Mouse (Mus musculus) liver, postnatal 0 days (tissue): ENCODE data around the gene Brwd1. TPM values are rescaled to one million over a fixed set of nuclear protein-coding genes. Genes with fewer than 3 reads are reported as not detected.
A peak's percentile ranks its signal among the peaks of the same experiment; 100 is the strongest.
"Not testable (repeated sequence)": the region's sequence is repeated elsewhere in the genome, so short reads cannot be mapped to it uniquely, and the experiment has no call there.

ENCODE experiments used
- ATAC-seq: fragments of 200-750 bp; cut with Nextera tagmentation; 2 replicates; pipeline ENCODE4 v1.8.0; 2017; ENCODE audit warnings: mild to moderate bottlenecking, moderate library complexity
- DNase-seq: peaks from one replicate; pipeline ENCODE4 v3.0.0-alpha.2; 2016
- H3K27ac ChIP-seq: fragments of 300-500 bp; sonication (generic); 2 replicates; pipeline ENCODE4 v1.5.1; 2014; ENCODE audit warnings: antibody characterized with exemption, moderate library complexity, mild to moderate bottlenecking, low read depth
- H3K27me3 ChIP-seq: fragments of 300-500 bp; sonication (generic); 2 replicates; pipeline ENCODE4 v1.6.1; 2014; ENCODE audit warnings: low read length, control low read depth, mixed read lengths; ENCODE audit not compliant: insufficient read depth
- H3K36me3 ChIP-seq: fragments of 300-500 bp; sonication (generic); replicated peaks from 2 replicates; pipeline ENCODE4 v1.6.1; 2014; ENCODE audit warnings: mild to moderate bottlenecking, control low read depth, low read length, moderate library complexity, mixed read lengths; ENCODE audit not compliant: insufficient read depth
- H3K4me1 ChIP-seq: fragments of 300-500 bp; sonication (generic); 2 replicates; pipeline ENCODE4 v1.6.1; 2014; ENCODE audit warnings: antibody characterized with exemption, mild to moderate bottlenecking, control low read depth; ENCODE audit not compliant: insufficient read depth
- H3K4me2 ChIP-seq: fragments of 300-500 bp; sonication (generic); 2 replicates; pipeline ENCODE4 v1.6.1; 2014; ENCODE audit warnings: low read depth, mild to moderate bottlenecking, low read length, moderate library complexity, mixed read lengths
- H3K4me3 ChIP-seq: fragments of 300-500 bp; sonication (generic); 2 replicates; pipeline ENCODE4 v1.5.1; 2014; ENCODE audit warnings: low read depth, low read length
- H3K9ac ChIP-seq: fragments of 300-500 bp; sonication (generic); replicated peaks from 2 replicates; pipeline ENCODE4 v1.6.1; 2014; ENCODE audit warnings: mild to moderate bottlenecking, moderate library complexity
- H3K9me3 ChIP-seq: fragments of 300-500 bp; sonication (generic); 2 replicates; pipeline ENCODE4 v1.6.1; 2016; ENCODE audit warnings: mild to moderate bottlenecking, control low read depth, low read length, mixed read lengths
- CTCF ChIP-seq: sonication (generic); IDR thresholded peaks from 2 replicates; pipeline ENCODE4 v1.5.1; 2016; ENCODE audit warnings: antibody characterized with exemption, low read depth
- EP300 ChIP-seq: IDR thresholded peaks from 2 replicates; pipeline ENCODE4 v1.6.1; 2016; ENCODE audit warnings: antibody characterized with exemption, low read depth, mild to moderate bottlenecking
- WGBS: fragments of 180-500 bp; shearing (Covaris S2); extraction: QIAGEN DNeasy Blood & Tissue Kit; methylation state at CpG from one replicate; pipeline ENCODE4 v1.1.7; 2014; ENCODE audit not compliant: insufficient replicate concordance; 5-methylcytosine and 5-hydroxymethylcytosine counted together
- polyA plus RNA-seq: library from polyadenylated mRNA; unstranded; fragments of >200 nt; fragmentation: Nextera tagmentation; extraction: Ambion mirVana; gene quantifications from 2 replicates; pipeline ENCODE4 v1.2.1, GENCODE M21; 2015

Gene Brwd1
- polyA plus RNA-seq, 1 experiment from 2014 or later = 12.8 TPM

DNA sequence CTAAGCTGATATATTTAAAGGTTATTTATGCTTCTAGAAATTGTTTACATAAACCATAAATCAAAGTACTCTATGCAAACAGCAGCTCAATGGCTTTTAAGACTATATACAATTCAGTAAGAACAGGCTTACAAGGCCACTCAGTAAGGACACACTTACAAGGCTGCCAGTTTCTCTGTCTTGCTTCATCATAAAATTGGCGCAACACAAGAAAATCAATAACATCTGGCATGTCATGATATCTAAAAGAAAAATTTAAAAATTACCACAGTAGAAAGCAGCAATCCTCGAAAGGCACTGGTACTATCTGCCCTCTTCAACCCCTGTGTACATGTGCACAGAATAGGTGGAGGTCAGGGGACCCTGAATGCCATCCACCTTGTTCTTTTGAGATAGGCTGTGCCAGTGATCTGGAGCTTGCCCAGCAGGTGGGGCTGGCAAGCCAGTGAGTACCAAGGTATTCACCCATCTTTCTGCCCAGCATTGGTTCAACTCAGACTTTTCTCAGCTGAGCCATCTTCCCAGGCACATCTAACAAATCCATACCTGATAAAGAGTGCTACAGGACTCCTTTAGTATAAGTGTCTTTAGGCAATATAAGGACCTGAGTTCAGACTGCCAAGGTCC, 51.7 kb downstream of the Brwd1 start:
- H3K9me3 ChIP-seq = no peaks in the 10 kb centered on the region
- no peak overlapping the region for H3K4me3 ChIP-seq
- H3K4me1 ChIP-seq = no peaks in the 10 kb centered on the region
- 73% methylated on average over 2 of the region's 2 CpGs for WGBS
- TF ChIP-seq EP300 (no peak), CTCF (peak; percentile 54)
- no peaks in the 10 kb centered on the region for H3K27me3 ChIP-seq
- peaks cover 77% of the 10 kb centered on the region for H3K36me3 ChIP-seq
- ATAC-seq (0 out of 2 replicates have a peak, but pooled peaks have one; percentile 33), DNase-seq (peak; percentile 24)
- H3K4me2 ChIP-seq = no peak overlapping the region
- no peak overlapping the region for H3K27ac ChIP-seq
- no peak overlapping the region for H3K9ac ChIP-seq

DNA sequence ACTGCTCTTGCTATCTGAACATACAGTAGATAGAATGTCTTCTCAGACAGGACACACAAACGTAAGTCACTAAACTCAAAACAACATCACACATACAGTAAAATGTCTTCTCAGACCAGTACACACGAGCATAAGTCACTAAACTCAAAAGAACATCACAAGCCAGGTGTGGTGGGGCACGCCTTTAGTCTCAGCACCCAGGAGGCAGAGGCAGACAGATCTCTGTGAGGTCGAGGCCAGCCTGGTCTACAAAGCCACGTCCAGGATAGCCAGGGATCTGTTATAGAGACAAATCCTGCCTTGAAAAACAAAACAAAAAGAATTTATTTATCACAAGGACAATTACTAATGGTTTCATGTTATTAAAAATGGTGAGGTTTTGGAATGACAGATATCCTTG, 56.1 kb downstream of the Brwd1 start:
- Histone ChIP-seq H3K36me3 (peaks cover 51% of the 10 kb centered on the region), H3K27ac (no peak overlapping the region), H3K27me3 (no peaks in the 10 kb centered on the region), H3K4me2 (no peak overlapping the region), H3K4me3 (no peak overlapping the region), H3K4me1 (no peaks in the 10 kb centered on the region), H3K9me3 (no peaks in the 10 kb centered on the region), H3K9ac (no peak overlapping the region)
- ATAC-seq (no peak), DNase-seq (no peak)
- WGBS = 83% methylated on average over 5 of the region's 5 CpGs
- no peak for TF ChIP-seq CTCF
- TF ChIP-seq EP300 = no peak

GRCm38 (mm10) chr16:96025244-96025643, 57.1 kb downstream of the Brwd1 start:
- Histone ChIP-seq H3K4me2 (no peak overlapping the region), H3K9ac (no peak overlapping the region), H3K27ac (no peak overlapping the region), H3K9me3 (no peaks in the 10 kb centered on the region), H3K4me3 (no peak overlapping the region), H3K27me3 (no peaks in the 10 kb centered on the region), H3K4me1 (no peaks in the 10 kb centered on the region), H3K36me3 (peaks cover 47% of the 10 kb centered on the region)
- DNase-seq (no peak), ATAC-seq (no peak)
- peak; percentile 36 for TF ChIP-seq CTCF
- no peak for TF ChIP-seq EP300
- 72% methylated on average over 3 of the region's 3 CpGs for WGBS

DNA sequence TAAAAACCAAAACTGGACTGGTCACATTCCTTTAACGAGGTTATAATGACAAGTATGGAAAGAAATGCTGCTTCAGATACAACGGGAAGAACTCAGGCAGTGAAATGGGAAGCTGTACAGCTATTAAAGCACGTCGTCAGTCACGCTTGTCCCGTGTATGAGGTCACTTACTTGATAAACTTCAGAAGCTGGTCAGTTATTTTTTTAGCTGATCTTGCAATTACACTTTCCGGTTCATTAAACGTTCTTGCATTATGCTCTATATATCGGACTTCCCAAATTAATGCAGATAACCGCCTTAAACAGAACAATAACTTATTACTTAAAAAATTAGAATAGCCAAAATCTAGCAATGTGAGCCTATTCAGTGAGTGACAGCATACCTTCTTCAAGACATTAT, 61.3 kb downstream of the Brwd1 start:
- Histone ChIP-seq H3K4me3 (no peak overlapping the region), H3K4me1 (no peaks in the 10 kb centered on the region), H3K4me2 (no peak overlapping the region), H3K9ac (no peak overlapping the region), H3K27ac (no peak overlapping the region), H3K36me3 (peaks cover 53% of the 10 kb centered on the region), H3K27me3 (no peaks in the 10 kb centered on the region), H3K9me3 (no peaks in the 10 kb centered on the region)
- ATAC-seq (no peak), DNase-seq (no peak)
- 75% methylated on average over 10 of the region's 10 CpGs for WGBS
- TF ChIP-seq EP300 = no peak
- TF ChIP-seq CTCF = no peak

GRCm38 (mm10) chr16:96009124-96009523, 73.2 kb downstream of the Brwd1 start:
- not testable (repeated sequence) for H3K27ac ChIP-seq, H3K4me2 ChIP-seq, H3K4me3 ChIP-seq, H3K9me3 ChIP-seq, DNase-seq, H3K4me1 ChIP-seq, H3K27me3 ChIP-seq, H3K9ac ChIP-seq
- peak; percentile 36; the same call in 1 of the 2 replicates for ATAC-seq
- H3K36me3 ChIP-seq = peaks cover 11% of the 10 kb centered on the region
- WGBS = no CpG with 5 or more reads among the region's 10 CpGs

DNA sequence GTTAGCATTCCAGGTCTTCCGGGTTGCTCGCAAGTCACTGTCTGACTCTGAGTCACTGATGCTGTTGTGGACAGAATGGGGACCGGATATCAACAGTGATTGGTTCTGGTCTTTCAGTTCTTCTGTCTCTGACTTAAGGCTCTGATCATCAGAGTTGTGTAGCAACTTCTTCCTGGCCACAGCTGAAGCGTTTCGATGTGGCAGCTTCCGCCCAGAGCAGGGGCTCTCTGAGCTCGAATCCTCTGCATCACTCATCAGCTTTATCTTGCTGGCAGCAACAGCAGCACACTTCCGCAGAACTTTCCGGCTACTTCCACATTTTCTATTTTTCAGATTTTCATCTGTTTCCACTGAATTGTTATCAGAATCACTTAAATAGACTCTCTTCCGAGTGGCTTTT, 78.0 kb downstream of the Brwd1 start:
- not testable (repeated sequence) for H3K4me1 ChIP-seq, H3K9me3 ChIP-seq, H3K4me2 ChIP-seq, H3K27me3 ChIP-seq, H3K9ac ChIP-seq, DNase-seq, H3K27ac ChIP-seq, H3K4me3 ChIP-seq
- ATAC-seq = peak; percentile 36
- H3K36me3 ChIP-seq = peaks cover 32% of the 10 kb centered on the region
- no CpG with 5 or more reads among the region's 10 CpGs for WGBS

- no peak overlapping the region for H3K4me2 ChIP-seq
- no peak overlapping the region for H3K9ac ChIP-seq
- 71% methylated on average over 5 of the region's 5 CpGs for WGBS
- H3K36me3 ChIP-seq = peaks cover 31% of the 10 kb centered on the region
- no peak for TF ChIP-seq EP300
- no peak for TF ChIP-seq CTCF
- H3K4me3 ChIP-seq = no peak overlapping the region
- ATAC-seq = no peak
- no peak overlapping the region for H3K27ac ChIP-seq
- no peaks in the 10 kb centered on the region for H3K9me3 ChIP-seq
- H3K27me3 ChIP-seq = no peaks in the 10 kb centered on the region
- H3K4me1 ChIP-seq = peaks cover 10% of the 10 kb centered on the region
- DNase-seq = no peak
Measured at GRCm38 (mm10) chr16:95999291-95999690, 83.0 kb downstream of the Brwd1 start.
